Mouse (Mus musculus) liver, adult 2 months (tissue): ENCODE measurements around the gene Tceal7.

Source experiments
- CTCF ChIP-seq: fragments of 200-500 bp; IDR thresholded peaks from 2 replicates; pipeline ENCODE4 v1.5.1; 2011; ENCODE audit warnings: low read depth, low read length, control low read depth
- POLR2A ChIP-seq: fragments of 200-500 bp; IDR thresholded peaks from 2 replicates; pipeline ENCODE4 v1.6.1; 2011; ENCODE audit warnings: low read length, control low read depth; ENCODE audit not compliant: insufficient read depth; ENCODE audit errors: extremely low read depth

DNA sequence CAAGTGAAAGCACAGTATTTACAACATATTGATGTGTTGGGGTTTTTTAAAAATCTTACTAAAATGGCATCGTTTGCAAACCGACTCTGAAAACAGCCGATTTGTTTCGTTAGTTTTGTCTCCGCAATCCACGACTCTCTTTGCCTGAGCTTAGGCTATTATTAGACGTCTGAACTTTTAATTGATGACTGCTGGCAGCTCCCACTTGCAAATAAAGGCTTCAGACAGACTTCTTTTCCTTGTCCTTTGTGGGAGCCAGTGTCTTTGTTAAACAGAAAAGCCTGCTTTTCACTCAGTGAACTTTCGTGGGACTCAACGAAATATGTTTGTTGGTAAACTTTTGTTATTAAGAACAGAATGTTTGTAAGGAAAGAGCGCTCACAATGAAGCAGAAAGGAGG lies 41.8 kb upstream of the Tceal7 start:
- TF ChIP-seq CTCF (no peak), POLR2A (no peak)
